Mouse (Mus musculus) MEL (cell line): ENCODE results near the gene Gm45234. TPM values are rescaled to one million over a fixed set of nuclear protein-coding genes. Genes with fewer than 3 reads are reported as not detected.

Source experiments
- DNase-seq: peaks from one replicate; pipeline ENCODE4 v3.0.0; 2011; ENCODE audit warnings: low read depth, low spot score
- H3K27ac ChIP-seq: 2 replicates; pipeline ENCODE4 v1.5.1; 2012; ENCODE audit warnings: low read depth, mild to moderate bottlenecking, control low read depth, low read length, moderate library complexity; ENCODE audit not compliant: control insufficient read depth
- H3K27me3 ChIP-seq, 2 experiments: fragments of 150-350 bp in 1 of 2; sonication (generic) in 1 of 2; 2 replicates each; pipeline ENCODE4 v1.6.1; 2012; ENCODE audit warnings: low read length in 2 of 2, mild to moderate bottlenecking in 2 of 2, improper control_type of control experiment in 1 of 2, moderate library complexity in 1 of 2; ENCODE audit not compliant: insufficient read depth in 2 of 2, control insufficient read depth in 1 of 2
- H3K36me3 ChIP-seq, 2 experiments: 2 replicates each; pipeline ENCODE4 v1.6.1; 2012 to 2014; ENCODE audit warnings: low read length in 2 of 2, improper control_type of control experiment in 1 of 2, inconsistent platforms in 1 of 2, mild to moderate bottlenecking in 1 of 2; ENCODE audit not compliant: insufficient read depth in 2 of 2, control insufficient read depth in 1 of 2
- H3K4me1 ChIP-seq, 2 experiments: fragments of 150-350 bp in 1 of 2; sonication (generic) in 1 of 2; 2 replicates each; pipeline ENCODE4 v1.6.1; 2012; ENCODE audit warnings: low read length in 2 of 2, improper control_type of control experiment in 1 of 2, mild to moderate bottlenecking in 1 of 2; ENCODE audit not compliant: insufficient read depth in 2 of 2, control insufficient read depth in 1 of 2
- H3K4me3 ChIP-seq, 2 experiments: fragments of 150-350 bp in 1 of 2; sonication (generic) in 1 of 2; 2 replicates each; pipeline ENCODE4 v1.5.1; 2012; ENCODE audit warnings: low read depth in 2 of 2, low read length in 2 of 2, mild to moderate bottlenecking in 2 of 2, moderate library complexity in 2 of 2, control low read depth in 1 of 2, improper control_type of control experiment in 1 of 2; ENCODE audit not compliant: control insufficient read depth in 1 of 2, insufficient read depth in 1 of 2
- H3K79me2 ChIP-seq: 2 replicates; pipeline ENCODE4 v1.6.1; 2012; ENCODE audit warnings: mild to moderate bottlenecking, low read length, moderate library complexity; ENCODE audit not compliant: control insufficient read depth, poor library complexity, insufficient read depth
- H3K9ac ChIP-seq: 2 replicates; pipeline ENCODE4 v1.6.1; 2012; ENCODE audit warnings: low read depth, mild to moderate bottlenecking, control low read depth, low read length, moderate library complexity; ENCODE audit not compliant: control insufficient read depth, poor library complexity, severe bottlenecking
- H3K9me3 ChIP-seq: fragments of 150-350 bp; sonication (generic); replicated peaks from 2 replicates; pipeline ENCODE4 v1.6.1; 2012; ENCODE audit warnings: mild to moderate bottlenecking, low read length, improper control_type of control experiment, moderate library complexity; ENCODE audit not compliant: insufficient read depth
- BHLHE40 ChIP-seq: IDR thresholded peaks from 2 replicates; pipeline ENCODE4 v1.6.1; 2012; ENCODE audit warnings: low read depth, mild to moderate bottlenecking, inconsistent platforms, low read length, improper control_type of control experiment, borderline replicate concordance
- CHD1 ChIP-seq: IDR thresholded peaks from 2 replicates; pipeline ENCODE4 v1.6.1; 2012; ENCODE audit warnings: low read depth, mild to moderate bottlenecking, inconsistent platforms, low read length, improper control_type of control experiment
- CHD2 ChIP-seq: IDR thresholded peaks from 2 replicates; pipeline ENCODE4 v1.6.1; 2011; ENCODE audit warnings: low read length, improper control_type of control experiment
- E2F4 ChIP-seq: IDR thresholded peaks from 2 replicates; pipeline ENCODE4 v1.6.1; 2011; ENCODE audit warnings: low read depth, low read length, improper control_type of control experiment, borderline replicate concordance
- ELF1 ChIP-seq: IDR thresholded peaks from 2 replicates; pipeline ENCODE4 v1.6.1; 2014; ENCODE audit warnings: low read depth, mild to moderate bottlenecking, inconsistent platforms, low read length, improper control_type of control experiment, moderate library complexity
- ETS1 ChIP-seq: IDR thresholded peaks from 2 replicates; pipeline ENCODE4 v1.6.1; 2012; ENCODE audit warnings: low read depth, mild to moderate bottlenecking, inconsistent platforms, low read length, improper control_type of control experiment, moderate library complexity
- GABPA ChIP-seq: IDR thresholded peaks from 2 replicates; pipeline ENCODE4 v1.6.1; 2012; ENCODE audit warnings: low read depth, mild to moderate bottlenecking, inconsistent platforms, low read length, improper control_type of control experiment, moderate library complexity
- GATA1 ChIP-seq: IDR thresholded peaks from 2 replicates; pipeline ENCODE4 v1.6.1; 2011; ENCODE audit warnings: low read depth, low read length, improper control_type of control experiment
- HCFC1 ChIP-seq: IDR thresholded peaks from 2 replicates; pipeline ENCODE4 v1.6.1; 2012; ENCODE audit warnings: low read depth, mild to moderate bottlenecking, inconsistent platforms, low read length, improper control_type of control experiment, moderate library complexity
- KAT2A ChIP-seq: conservative IDR thresholded peaks from 2 replicates; pipeline ENCODE4 v1.6.1; 2012; ENCODE audit warnings: low read depth, low read length, improper control_type of control experiment, inconsistent platforms
- MAX ChIP-seq: IDR thresholded peaks from 2 replicates; pipeline ENCODE4 v1.6.1; 2011; ENCODE audit warnings: low read length, improper control_type of control experiment
- MAZ ChIP-seq: IDR thresholded peaks from 2 replicates; pipeline ENCODE4 v1.6.1; 2012; ENCODE audit warnings: low read depth, mild to moderate bottlenecking, inconsistent platforms, low read length, improper control_type of control experiment
- MXI1 ChIP-seq: IDR thresholded peaks from 2 replicates; pipeline ENCODE4 v1.6.1; 2011; ENCODE audit warnings: mild to moderate bottlenecking, low read depth, low read length, improper control_type of control experiment
- MYB ChIP-seq: IDR thresholded peaks from 2 replicates; pipeline ENCODE4 v1.6.1; 2011; ENCODE audit warnings: mild to moderate bottlenecking, low read depth, low read length, improper control_type of control experiment
- MYC ChIP-seq: IDR thresholded peaks from 2 replicates; pipeline ENCODE4 v1.6.1; 2011; ENCODE audit warnings: low read depth, mild to moderate bottlenecking, low read length, improper control_type of control experiment, moderate library complexity
- NELFE ChIP-seq: IDR thresholded peaks from 2 replicates; pipeline ENCODE4 v1.6.1; 2011; ENCODE audit warnings: low read depth, low read length, improper control_type of control experiment
- NRF1 ChIP-seq: IDR thresholded peaks from 2 replicates; pipeline ENCODE4 v1.6.1; 2014; ENCODE audit warnings: low read depth, mild to moderate bottlenecking, inconsistent platforms, low read length, improper control_type of control experiment, moderate library complexity; ENCODE audit not compliant: poor library complexity, insufficient read depth, severe bottlenecking
- POLR2A ChIP-seq, 2 experiments: IDR thresholded peaks; 2 replicates each; pipeline ENCODE4 v1.6.1; 2011 to 2012; ENCODE audit warnings: low read length in 2 of 2, mild to moderate bottlenecking in 2 of 2, control low read depth in 1 of 2, improper control_type of control experiment in 1 of 2, low read depth in 1 of 2, moderate library complexity in 1 of 2; ENCODE audit not compliant: control insufficient read depth in 1 of 2, insufficient read depth in 1 of 2, poor library complexity in 1 of 2
- POLR2AphosphoS2 ChIP-seq: IDR thresholded peaks from 2 replicates; pipeline ENCODE4 v1.6.1; 2011; ENCODE audit warnings: low read length, improper control_type of control experiment
- POLR2AphosphoS5 ChIP-seq: IDR thresholded peaks from 2 replicates; pipeline ENCODE4 v1.6.1; 2012; ENCODE audit warnings: low read depth, borderline replicate concordance, mild to moderate bottlenecking, inconsistent platforms, low read length, moderate library complexity, mixed read lengths
- RAD21 ChIP-seq: IDR thresholded peaks from 2 replicates; pipeline ENCODE4 v1.6.1; 2011; ENCODE audit warnings: mild to moderate bottlenecking, low read depth, low read length, improper control_type of control experiment
- RCOR1 ChIP-seq: IDR thresholded peaks from 2 replicates; pipeline ENCODE4 v1.6.1; 2012; ENCODE audit warnings: low read depth, mild to moderate bottlenecking, inconsistent platforms, low read length, improper control_type of control experiment
- SIN3A ChIP-seq: IDR thresholded peaks from 2 replicates; pipeline ENCODE4 v1.6.1; 2012; ENCODE audit warnings: low read length, improper control_type of control experiment, inconsistent platforms
- TAL1 ChIP-seq: IDR thresholded peaks from 2 replicates; pipeline ENCODE4 v1.6.1; 2012; ENCODE audit warnings: mild to moderate bottlenecking, inconsistent platforms, low read length, moderate library complexity, mixed read lengths
- TBP ChIP-seq: IDR thresholded peaks from 2 replicates; pipeline ENCODE4 v1.8.0; 2011; ENCODE audit warnings: low read depth, low read length, improper control_type of control experiment
- TCF12 ChIP-seq: IDR thresholded peaks from 2 replicates; pipeline ENCODE4 v1.6.1; 2014; ENCODE audit warnings: low read depth, mild to moderate bottlenecking, inconsistent platforms, low read length, improper control_type of control experiment, moderate library complexity
- UBTF ChIP-seq: IDR thresholded peaks from 2 replicates; pipeline ENCODE4 v1.6.1; 2012; ENCODE audit warnings: low read depth, mild to moderate bottlenecking, inconsistent platforms, low read length, improper control_type of control experiment, moderate library complexity, borderline replicate concordance; ENCODE audit not compliant: insufficient read depth
- USF1 ChIP-seq: IDR thresholded peaks from 2 replicates; pipeline ENCODE4 v1.6.1; 2014; ENCODE audit warnings: low read depth, mild to moderate bottlenecking, inconsistent platforms, low read length, improper control_type of control experiment, moderate library complexity
- USF2 ChIP-seq, 2 experiments: IDR thresholded peaks; 2 replicates each; pipeline ENCODE4 v1.6.1; 2011 to 2012; ENCODE audit warnings: improper control_type of control experiment in 2 of 2, low read length in 2 of 2, borderline replicate concordance in 1 of 2, inconsistent platforms in 1 of 2, low read depth in 1 of 2, mild to moderate bottlenecking in 1 of 2; ENCODE audit not compliant: insufficient read depth in 1 of 2
- ZMIZ1 ChIP-seq: IDR thresholded peaks from 2 replicates; pipeline ENCODE4 v1.6.1; 2012; ENCODE audit warnings: low read depth, mild to moderate bottlenecking, inconsistent platforms, low read length, improper control_type of control experiment, moderate library complexity
- ZNF384 ChIP-seq: IDR thresholded peaks from 2 replicates; pipeline ENCODE4 v1.6.1; 2012; ENCODE audit warnings: low read depth, mild to moderate bottlenecking, inconsistent platforms, low read length, improper control_type of control experiment
- polyA plus RNA-seq, 2 experiments: library from polyadenylated mRNA; stranded (reverse) in 1 of 2; unstranded in 1 of 2; fragments of >175 nt in 1 of 2; fragments of >200 nt in 1 of 2; gene quantifications; 2 replicates each; pipeline versions ENCODE4 v1.2.1 to v1.2.4; 2012; ENCODE audit warnings: low replicate concordance in 2 of 2, low read depth in 1 of 2; ENCODE audit not compliant: insufficient read length in 2 of 2, insufficient read depth in 1 of 2, missing spikeins in 1 of 2
- total RNA-seq: library from RNA; depleted of rRNA; stranded (reverse); fragments of 300-350 nt; gene quantifications from 2 replicates; pipeline ENCODE4 v1.2.3, GENCODE M21; 2012

Gm45234 gene
- total and polyA plus RNA-seq, 3 experiments = 0.15 TPM; not detected in 2

GRCm38 (mm10) chr6:124734417-124734816 is 21.4 kb downstream of the Gm45234 start (continued):
- TF ChIP-seq USF2 (IDR thresholded peaks at IDR 0.05; ENCODE audit: borderline replicate concordance in 1 of 2, insufficient read depth in 1 of 2, low read depth in 1 of 2, low read length in 2 of 2) (no peak), ZNF384 (no peak), CHD2 (no peak), CHD1 (no peak), ZMIZ1 (no peak)

- peaks cover 16% of the 10 kb centered on the region for H3K79me2 ChIP-seq
- peaks cover 0 to 27% of the 10 kb centered on the region in 2 experiments; a peak in 2 of 4 replicates for H3K36me3 ChIP-seq
- peak overlapping the region; percentile 88 for H3K27ac ChIP-seq
- peak overlapping the region; percentile 81 to 84 for H3K4me3 ChIP-seq
- no peaks in the 10 kb centered on the region for H3K9me3 ChIP-seq
- peak; percentile 92 for DNase-seq
- peaks cover 14 to 30% of the 10 kb centered on the region in 2 experiments for H3K4me1 ChIP-seq
- peak overlapping the region; percentile 94 for H3K9ac ChIP-seq
- no peaks in the 10 kb centered on the region for H3K27me3 ChIP-seq
- TF ChIP-seq POLR2AphosphoS2 (peak; percentile 86), MXI1 (peak; percentile 78), TAL1 (no peak), POLR2A (IDR thresholded peaks at IDR 0.05; ENCODE audit: control insufficient read depth in 1 of 2, insufficient read depth in 1 of 2, low read depth in 1 of 2, low read length in 2 of 2, poor library complexity in 1 of 2) (peak; percentile 69 to 91), BHLHE40 (peak; percentile 72), TBP (0 out of 2 replicates have a peak, but pooled peaks have one; percentile 77), RCOR1 (peak; percentile 55), MAZ (peak; percentile 95), MYB (0 out of 2 replicates have a peak, but pooled peaks have one; percentile 34), HCFC1 (peak; percentile 71), CHD2 (peak; percentile 42), USF1 (peak; percentile 42; the same call in 1 of the 2 replicates), CHD1 (peak; percentile 50; the same call in 1 of the 2 replicates), POLR2AphosphoS5 (0 out of 2 replicates have a peak, but pooled peaks have one; percentile 73), MAX (peak; percentile 61; the same call in 1 of the 2 replicates), TCF12 (peak; percentile 75), ZMIZ1 (peak; percentile 90), ELF1 (peak; percentile 63; the same call in 1 of the 2 replicates), NELFE (peak; percentile 88), MYC (peak; percentile 73), USF2 (IDR thresholded peaks at IDR 0.05; ENCODE audit: borderline replicate concordance in 1 of 2, insufficient read depth in 1 of 2, low read depth in 1 of 2, low read length in 2 of 2) (no peak), ETS1 (peak; percentile 72; the same call in 1 of the 2 replicates), SIN3A (peak; percentile 84), RAD21 (no peak), E2F4 (no peak), GABPA (no peak), NRF1 (no peak), KAT2A (0 out of 2 replicates have a peak, but pooled peaks have one; percentile 21), UBTF (no peak), GATA1 (no peak)
These were observed 23.1 kb downstream of the Gm45234 start for GRCm38 (mm10) chr6:124732476-124733370.
